ENCODE assay signal across 10 mouse cellular contexts in genomic region chr1:38222160-38222559, GRCm38 (mm10).
A peak's percentile ranks its signal among the peaks of the same experiment; 100 is the strongest.
DNase-seq lines count a peak whose midpoint lies in the region; ATAC-seq lines count a peak whose summit lies in the region.
"Had no signal": no experiment of that assay in that cellular context is flagged by ENCODE, and none has a peak within 500 bp of the region (broad histone marks: within the 10 kb centered on the region; RNA-seq: fewer than 3 reads in every experiment).

No protein-coding gene starts in this region.

- no peak overlapping the region for H3K9ac ChIP-seq in embryonic facial prominence, embryonic 15.5 days
- H3K9ac ChIP-seq: heart, embryonic 15.5 days had no signal

- ATAC-seq in embryonic facial prominence, embryonic 15.5 days (ENCODE audit: insufficient number of reproducible peaks, low FRiP score, low TSS enrichment, low read depth) = peak; percentile 39; the same call in 1 of the 2 replicates

- H3K27ac ChIP-seq in embryonic facial prominence, embryonic 15.5 days (replicated peaks) = peak overlapping the region; percentile 17; the same call in 1 of the 2 replicates
- H3K27ac ChIP-seq: heart, embryonic 15.5 days; left cerebral cortex, adult 2 months had no signal

- peaks cover 6% of the 10 kb centered on the region; the same call in 1 of the 2 replicates for H3K4me1 ChIP-seq in embryonic facial prominence, embryonic 15.5 days

- 68% methylated on average over 1 of the region's 1 CpGs for WGBS in embryonic facial prominence, embryonic 15.5 days

- intact Hi-C loops in gastrocnemius, postnatal 14 days (cut with DNase I; ENCODE audit: low total_unique reads) = no loop called here

- no peak overlapping the region for H3K4me2 ChIP-seq in embryonic facial prominence, embryonic 15.5 days (replicated peaks)
- H3K4me2 ChIP-seq: heart, embryonic 15.5 days had no signal

- no peak overlapping the region for H3K4me3 ChIP-seq in embryonic facial prominence, embryonic 15.5 days (replicated peaks)
- H3K4me3 ChIP-seq: heart, embryonic 15.5 days; left cerebral cortex, adult 2 months had no signal

- no peaks in the 10 kb centered on the region for H3K27me3 ChIP-seq in embryonic facial prominence, embryonic 15.5 days
- H3K27me3 ChIP-seq: heart, embryonic 15.5 days had no signal

- peaks cover 12% of the 10 kb centered on the region; the same call in 1 of the 2 replicates for H3K9me3 ChIP-seq in embryonic facial prominence, embryonic 15.5 days (replicated peaks)

- DNase-seq in kidney, adult 11 months = peak; percentile 12
- DNase-seq in kidney, adult 18-20 months = no peak
- peak; percentile 74 for DNase-seq in gastrocnemius, postnatal 14 days
- DNase-seq in kidney, postnatal 36 days = peak; percentile 2 to 26
- DNase-seq in urinary bladder, postnatal 10 days (ENCODE audit: low spot score) = no peak
- DNase-seq in urinary bladder, postnatal 36 days (ENCODE audit: low spot score in 2 of 2) = no peak
- DNase-seq in T-cell, adult 2 months (ENCODE audit: low spot score) = no peak

- H3K36me3 ChIP-seq in embryonic facial prominence, embryonic 15.5 days = peaks cover 6% of the 10 kb centered on the region; the same call in 1 of the 2 replicates

Comparison
In these comparisons a context has a peak if more than half of its experiments do, and no peak if none do; other contexts are left out.
1. DNase-seq: peak in kidney, adult 11 months (single experiment), gastrocnemius, postnatal 14 days (single experiment) and kidney, postnatal 36 days (2 of 2); none in kidney, adult 18-20 months (single experiment), urinary bladder, postnatal 10 days (single experiment), urinary bladder, postnatal 36 days (0 of 2) and T-cell, adult 2 months (single experiment).